Mouse (Mus musculus) CD4-positive, CD25-positive, alpha-beta regulatory T cell (primary cell): ENCODE measurements around the gene Vmn1r12. TPM values are rescaled to one million over a fixed set of nuclear protein-coding genes. Genes with fewer than 3 reads are reported as not detected.

ENCODE experiments used
- polyA plus RNA-seq: library from polyadenylated mRNA; unstranded; fragments of 100-300 nt; shearing (Covaris generic); gene quantifications from one replicate; pipeline ENCODE4 v1.2.1, GENCODE M21; 2017

Gene Vmn1r12
- 0.04 TPM for polyA plus RNA-seq

GRCm38 (mm10) chr6:57156619-57157018 is at the start of gene Vmn1r12:
Vmn1r12 (plus strand) TSS chr6:57156919.

GRCm38 (mm10) chr6:57109154-57109553 is 47.6 kb upstream of the Vmn1r12 start, which contains the start of gene Vmn1r10:
Vmn1r10 (plus strand) TSS chr6:57109454.

GRCm38 (mm10) chr6:57133155-57133554 is 23.6 kb upstream of the Vmn1r12 start, which contains the start of gene Vmn1r11:
Vmn1r11 (plus strand) TSS chr6:57133455.

GRCm38 (mm10) chr6:57202990-57203389 is 46.3 kb downstream of the Vmn1r12 start, which contains the start of gene Vmn1r13:
Vmn1r13 (plus strand) TSS chr6:57203290.

Other genes with a start within 250 kb of the Vmn1r12 start
- gene Nt5c3, start 233.0 kb upstream of the Vmn1r12 start, polyA plus RNA-seq: 87.8 TPM
- 0.08 TPM for gene Vmn1r4, start 232.9 kb upstream of the Vmn1r12 start, polyA plus RNA-seq
- gene Vmn1r5, start 186.6 kb upstream of the Vmn1r12 start, polyA plus RNA-seq: not detected
- gene Vmn1r6, start 159.7 kb upstream of the Vmn1r12 start, polyA plus RNA-seq: 0.02 TPM
- not detected for gene Vmn1r7, start 131.6 kb upstream of the Vmn1r12 start, polyA plus RNA-seq
- gene Vmn1r8, start 124.6 kb upstream of the Vmn1r12 start, polyA plus RNA-seq: not detected
- not detected for gene Vmn1r9, start 90.1 kb upstream of the Vmn1r12 start, polyA plus RNA-seq
- not detected for gene Vmn1r10, start 47.5 kb upstream of the Vmn1r12 start, polyA plus RNA-seq
- not detected for gene Vmn1r11, start 23.5 kb upstream of the Vmn1r12 start, polyA plus RNA-seq
- 0.38 TPM for gene Vmn1r13, start 46.4 kb downstream of the Vmn1r12 start, polyA plus RNA-seq
- 0.06 TPM for gene Vmn1r14, start 74.8 kb downstream of the Vmn1r12 start, polyA plus RNA-seq
- not detected for gene Vmn1r15, start 101.0 kb downstream of the Vmn1r12 start, polyA plus RNA-seq
- not detected for gene Vmn1r16, start 172.6 kb downstream of the Vmn1r12 start, polyA plus RNA-seq
- gene Vmn1r17, start 206.8 kb downstream of the Vmn1r12 start, polyA plus RNA-seq: not detected
- not detected for gene Vmn1r18, start 238.9 kb downstream of the Vmn1r12 start, polyA plus RNA-seq
- not detected for gene Vmn1r19, start 246.9 kb downstream of the Vmn1r12 start, polyA plus RNA-seq